Mouse (Mus musculus) gastrocnemius, adult 2 months (tissue): ENCODE results near the gene Mospd3. TPM values are rescaled to one million over a fixed set of nuclear protein-coding genes. Genes with fewer than 3 reads are reported as not detected.

Experiments
- DNase-seq: peaks from one replicate; pipeline ENCODE4 v3.0.0; 2022
- H3K27ac ChIP-seq: fragments of 200-600 bp; 2 replicates; pipeline ENCODE4 v1.8.1; 2022; ENCODE audit warnings: mild to moderate bottlenecking
- H3K4me3 ChIP-seq: fragments of 200-600 bp; 2 replicates; pipeline ENCODE4 v1.8.1; 2022; ENCODE audit warnings: mild to moderate bottlenecking, moderate library complexity
- CTCF ChIP-seq: fragments of 200-600 bp; IDR thresholded peaks from 2 replicates; pipeline ENCODE4 v1.8.1; 2022; ENCODE audit warnings: antibody characterized with exemption, mild to moderate bottlenecking, moderate library complexity
- intact Hi-C: fragments of 180-260 bp; cut with DNase I; formaldehyde crosslinking; loops from one replicate; pipeline ENCODE4 v1.15.1; 2025
- total RNA-seq, 2 experiments: library from RNA; stranded (reverse); gene quantifications; 2 replicates each; pipeline ENCODE4 v1.2.3; 2021

The Mospd3 gene
- total RNA-seq, 2 experiments from 2014 or later = 9.8 to 12.2 TPM

GRCm38 (mm10) chr5:137596601-137597261, 4.1 kb downstream of the Mospd3 start:
- intact Hi-C loops = no loop called here
- Histone ChIP-seq H3K4me3 (peak overlapping the region; percentile 33), H3K27ac (peak overlapping the region; percentile 46; the same call in 1 of the 2 replicates)
- no peak for TF ChIP-seq CTCF
- DNase-seq = no peak

- no peak for DNase-seq
- no peak for TF ChIP-seq CTCF
- intact Hi-C loops = no loop called here
- no peak overlapping the region for H3K4me3 ChIP-seq
- H3K27ac ChIP-seq = no peak overlapping the region
Observed at GRCm38 (mm10) chr5:137595921-137596320, 4.9 kb downstream of the Mospd3 start.

GRCm38 (mm10) chr5:137590507-137590906, 10.4 kb downstream of the Mospd3 start:
- TF ChIP-seq CTCF = no peak
- intact Hi-C loops = no loop called here
- no peak overlapping the region for H3K4me3 ChIP-seq
- H3K27ac ChIP-seq = no peak overlapping the region
- DNase-seq = no peak

GRCm38 (mm10) chr5:137584976-137585375, 15.9 kb downstream of the Mospd3 start:
- Histone ChIP-seq H3K4me3 (no peak overlapping the region), H3K27ac (no peak overlapping the region)
- intact Hi-C loops = loop anchor here (1.0 to 5.0 kb wide), 2 partner anchors 67 to 172 kb away; no protein-coding TSS in a partner anchor
- peak; percentile 84 for TF ChIP-seq CTCF
- peak; percentile 78 for DNase-seq

GRCm38 (mm10) chr5:137583670-137584169, 17.1 kb downstream of the Mospd3 start:
- intact Hi-C loops = loop anchor here (5.0 kb wide), 1 partner anchor 174 kb away; no protein-coding TSS in a partner anchor
- TF ChIP-seq CTCF = no peak
- DNase-seq = no peak
- Histone ChIP-seq H3K27ac (no peak overlapping the region), H3K4me3 (peak overlapping the region; percentile 60)

- no peak for DNase-seq
- no peak for TF ChIP-seq CTCF
- Histone ChIP-seq H3K27ac (no peak overlapping the region), H3K4me3 (no peak overlapping the region)
- intact Hi-C loops = loop anchor here (5.0 kb wide), 1 partner anchor 175 kb away; no protein-coding TSS in a partner anchor
Observed at GRCm38 (mm10) chr5:137582702-137583101, 18.2 kb downstream of the Mospd3 start.

- intact Hi-C loops = loop anchor here (5.0 kb wide), 1 partner anchor 177 kb away; no protein-coding TSS in a partner anchor
- DNase-seq = no peak
- no peak overlapping the region for H3K4me3 ChIP-seq
- no peak overlapping the region for H3K27ac ChIP-seq
- TF ChIP-seq CTCF = no peak
Observed at GRCm38 (mm10) chr5:137580246-137580645, 20.6 kb downstream of the Mospd3 start.

GRCm38 (mm10) chr5:137574470-137574901, 26.4 kb downstream of the Mospd3 start:
- intact Hi-C loops = no loop called here
- no peak overlapping the region for H3K27ac ChIP-seq
- peak overlapping the region; percentile 61 for H3K4me3 ChIP-seq
- peak; percentile 65 for DNase-seq
- TF ChIP-seq CTCF = peak; percentile 46

GRCm38 (mm10) chr5:137570691-137571586, 29.9 kb downstream of the Mospd3 start:
- Histone ChIP-seq H3K4me3 (no peak overlapping the region), H3K27ac (no peak overlapping the region)
- no peak for TF ChIP-seq CTCF
- intact Hi-C loops = no loop called here
- no peak for DNase-seq

GRCm38 (mm10) chr5:137570181-137570580, 30.7 kb downstream of the Mospd3 start:
- intact Hi-C loops = no loop called here
- TF ChIP-seq CTCF = no peak
- Histone ChIP-seq H3K4me3 (no peak overlapping the region), H3K27ac (no peak overlapping the region)
- DNase-seq = no peak

- DNase-seq = peak; percentile 50
- no peak within 1 kb of the TSS for H3K27ac ChIP-seq
- TF ChIP-seq CTCF = no peak
- intact Hi-C loops = no loop called here
- peak within 1 kb of the TSS; percentile 36; the same call in 1 of the 2 replicates for H3K4me3 ChIP-seq
Observed at GRCm38 (mm10) chr5:137569665-137570064, 31.2 kb downstream of the Mospd3 start, which contains the start of gene Tfr2. Tfr2 (plus strand) TSS chr5:137569840.

- intact Hi-C loops = no loop called here
- no peak overlapping the region for H3K27ac ChIP-seq
- DNase-seq = no peak
- no peak for TF ChIP-seq CTCF
- peak overlapping the region; percentile 36; the same call in 1 of the 2 replicates for H3K4me3 ChIP-seq
Observed at GRCm38 (mm10) chr5:137569031-137569430, 31.8 kb downstream of the Mospd3 start.
